Mouse (Mus musculus): ENCODE data around the gene Btn1a1.

The Btn1a1 gene

DNA sequence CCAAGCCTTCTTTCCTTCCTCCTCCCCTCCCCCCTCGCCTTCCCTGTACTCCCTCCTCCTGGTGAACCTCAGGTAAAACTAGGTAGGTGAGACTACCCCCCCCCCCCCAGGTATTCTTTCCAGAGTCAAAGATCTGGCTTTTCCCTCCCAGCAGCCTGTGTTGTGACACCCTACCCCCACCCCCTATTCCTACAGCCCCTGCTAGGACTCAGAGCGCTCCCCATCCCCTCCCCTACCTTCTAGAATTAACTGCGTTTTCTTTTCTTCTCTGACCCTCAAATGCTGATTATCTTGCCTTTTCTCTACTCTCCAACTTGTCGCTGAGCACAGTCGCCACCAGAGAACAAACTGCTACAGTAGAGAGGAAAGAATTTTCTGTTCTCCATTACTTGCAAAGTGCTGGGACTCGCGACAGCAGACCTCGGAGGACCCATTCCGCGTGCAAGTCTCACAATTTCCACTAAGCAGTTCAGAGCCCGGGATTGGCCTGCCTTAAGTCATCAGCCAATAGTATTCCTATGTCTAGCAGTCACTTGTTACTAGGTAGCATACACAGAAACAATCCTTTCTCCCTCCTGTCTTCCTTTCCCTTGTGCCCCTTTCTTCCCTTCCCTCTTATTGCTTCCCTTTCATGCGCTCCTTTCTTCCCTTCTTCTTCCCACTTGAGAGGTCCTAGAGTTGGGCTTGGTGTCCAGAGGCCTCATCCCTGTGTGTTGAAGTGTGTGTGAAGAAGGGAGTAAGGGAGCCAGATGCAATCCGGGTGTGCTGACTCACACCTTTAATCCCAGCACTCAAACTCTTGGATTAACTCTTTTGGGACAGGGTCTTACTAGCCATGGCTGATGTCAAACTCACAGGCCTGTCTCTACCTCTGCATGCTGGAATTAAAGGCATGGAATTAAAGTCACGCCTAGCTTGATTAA is 23.0 kb upstream of the Btn1a1 start, which contains the start of gene Btn2a2:
TSS of gene Btn2a2 (minus strand) at position 458 of the 923 bp plus-strand sequence.
- in situ Hi-C loops (cut with MseI, MboI), result no loop called here

- in situ Hi-C loops (cut with MseI, MboI), result no loop called here
These were observed 19.6 kb upstream of the Btn1a1 start for GRCm38 (mm10) chr13:23485271-23485670.

DNA sequence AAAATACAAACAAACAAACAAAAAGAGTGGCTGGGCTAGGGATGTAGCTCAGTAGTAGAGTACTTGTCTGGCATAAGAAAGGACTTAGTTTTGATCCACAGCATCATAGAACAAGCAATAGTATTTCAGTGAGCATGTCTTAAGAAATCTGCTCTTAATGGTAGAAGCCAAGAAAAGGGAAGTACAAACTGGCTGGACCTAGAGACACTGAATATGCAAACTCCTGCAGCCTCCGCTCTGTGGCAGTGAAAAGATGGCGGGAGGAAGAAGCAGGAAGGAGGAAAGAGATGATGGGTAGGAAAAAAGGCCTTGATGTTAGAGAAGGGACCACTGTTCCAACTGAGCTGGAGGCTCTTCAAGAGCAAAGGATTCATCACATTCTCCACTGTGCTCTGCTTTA is 17.5 kb upstream of the Btn1a1 start:
- in situ Hi-C loops (cut with MseI, MboI), result no loop called here

GRCm38 (mm10) chr13:23475658-23476057 is 10.0 kb upstream of the Btn1a1 start:
- in situ Hi-C loops (cut with MseI, MboI), result no loop called here

GRCm38 (mm10) chr13:23466911-23467310 is 1.2 kb upstream of the Btn1a1 start:
- in situ Hi-C loops (cut with MseI, MboI), result no loop called here

DNA sequence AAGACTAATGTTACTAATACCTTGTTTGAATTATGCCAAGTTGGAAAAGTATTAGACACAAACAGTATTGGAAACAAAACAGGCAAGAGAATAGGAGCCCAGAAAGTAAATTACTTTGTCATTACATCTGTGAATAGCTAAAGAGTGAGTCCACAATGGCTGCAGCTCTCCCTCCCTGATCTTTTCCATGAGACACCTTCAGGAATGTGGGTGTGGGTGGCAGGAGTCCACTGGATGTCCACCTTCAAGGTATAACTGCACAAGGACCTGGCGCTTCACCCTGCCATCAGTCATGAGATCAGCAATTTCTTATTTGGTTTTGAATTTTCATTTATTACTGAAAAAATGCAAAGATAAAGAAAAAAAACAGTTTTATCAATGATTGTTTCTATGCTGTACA is 605 bp upstream of the Btn1a1 start:
- in situ Hi-C loops (cut with MseI, MboI), result no loop called here

DNA sequence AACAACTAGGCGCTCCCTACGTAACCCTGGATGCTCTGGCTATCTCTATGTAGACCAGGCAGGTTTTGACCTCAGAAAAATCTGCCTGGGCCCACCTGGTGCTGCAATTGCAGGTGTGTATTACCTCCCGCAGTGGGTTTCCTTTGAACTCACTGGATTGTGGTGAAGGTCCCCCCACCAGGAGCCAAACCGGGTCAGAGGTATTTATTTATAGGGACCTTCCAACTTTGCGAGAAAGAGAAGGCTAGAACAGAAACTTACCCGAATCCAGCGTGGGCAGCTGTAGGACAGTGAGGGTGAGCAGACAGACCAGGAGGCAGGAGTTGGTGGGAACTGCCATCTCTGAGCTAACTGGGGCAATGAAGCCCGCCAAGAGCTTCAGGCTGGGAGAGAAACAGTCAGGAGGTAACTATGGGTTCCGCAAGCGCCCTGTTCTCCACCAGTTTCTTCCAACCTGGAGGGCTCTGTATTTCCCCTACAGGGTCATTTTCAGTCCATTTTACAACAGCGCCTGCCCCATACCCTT is 797 bp downstream of the Btn1a1 start:
- in situ Hi-C loops (cut with MseI, MboI), result no loop called here

DNA sequence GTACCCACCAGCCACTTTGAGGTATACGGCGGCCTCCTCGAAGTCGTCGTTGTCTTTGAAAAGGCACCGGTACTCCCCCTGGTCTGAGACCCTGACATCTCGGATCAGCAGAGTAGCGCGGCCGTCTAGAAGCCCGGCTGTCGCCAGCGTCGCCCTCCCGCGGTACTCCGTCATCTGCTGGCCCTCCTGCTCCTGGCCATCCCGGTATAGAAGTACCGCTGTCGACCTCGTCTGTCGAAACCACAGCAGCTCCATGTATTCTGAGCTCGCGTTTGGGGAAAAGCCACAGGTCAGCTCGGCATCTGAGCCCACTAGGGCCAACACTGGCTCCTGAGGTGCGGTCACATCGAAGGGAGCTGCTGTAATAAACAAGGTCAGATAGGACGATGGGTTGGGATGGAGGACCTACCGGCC is 1.5 kb downstream of the Btn1a1 start:
- in situ Hi-C loops (cut with MseI, MboI), result no loop called here

DNA sequence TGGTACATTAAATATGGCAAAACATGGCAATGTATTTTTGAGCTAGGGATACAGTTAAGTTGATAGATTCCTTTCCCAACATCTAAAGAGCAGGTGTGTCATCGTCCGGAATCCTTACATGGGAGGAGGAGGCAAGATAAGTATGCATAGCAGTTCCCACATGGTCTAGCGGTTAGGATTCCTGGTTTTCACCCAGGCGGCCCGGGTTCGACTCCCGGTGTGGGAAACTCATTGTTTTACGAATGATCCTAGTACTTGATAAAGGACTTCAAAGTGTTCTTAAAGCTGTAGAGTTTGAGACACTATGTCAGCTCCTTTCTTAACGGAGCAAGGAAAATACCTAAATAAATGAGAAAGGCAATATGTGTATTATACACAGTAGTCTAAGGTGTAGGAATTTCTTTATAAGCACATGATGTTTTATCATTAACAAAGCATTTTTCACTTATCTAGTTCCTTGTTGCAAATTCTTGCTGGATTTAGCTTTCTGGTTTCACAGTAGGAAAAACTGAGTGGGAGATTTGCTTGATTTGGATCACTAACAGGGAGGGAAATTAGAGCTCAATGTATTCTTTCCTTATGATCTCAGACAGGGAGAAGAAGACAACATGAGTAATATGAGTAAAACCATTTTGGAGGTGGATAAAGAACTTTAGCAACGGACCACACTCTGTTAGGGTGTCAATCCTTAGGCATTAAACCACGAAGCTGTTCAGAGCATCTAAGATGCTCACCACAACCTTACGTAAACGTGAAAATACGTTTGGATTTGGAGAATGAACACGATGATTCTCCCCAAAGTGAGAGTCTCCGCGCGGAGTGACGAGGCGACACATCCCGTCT is 2.1 kb downstream of the Btn1a1 start:
- in situ Hi-C loops (cut with MseI, MboI), result no loop called here

DNA sequence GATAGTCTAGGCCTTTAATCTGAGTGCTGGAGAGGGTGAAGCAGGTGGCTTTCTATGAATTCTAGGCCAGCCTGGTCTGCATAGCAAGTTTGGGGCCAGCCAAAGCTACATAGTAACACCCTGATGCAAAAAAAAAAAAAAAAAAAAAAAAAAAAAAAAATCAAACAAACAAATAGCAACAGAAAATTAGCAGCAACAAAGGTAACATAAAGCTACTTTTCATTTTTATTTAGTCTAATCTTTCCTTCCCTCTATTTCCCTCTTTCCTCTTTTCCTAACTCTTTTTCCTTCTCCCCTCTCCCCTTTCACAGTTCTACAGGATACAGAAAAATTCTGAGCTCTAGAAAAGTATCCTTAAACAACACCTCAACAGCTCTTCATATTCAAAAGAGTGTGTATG is 3.0 kb downstream of the Btn1a1 start:
- in situ Hi-C loops (cut with MseI, MboI), result no loop called here

GRCm38 (mm10) chr13:23462063-23462462 is 3.6 kb downstream of the Btn1a1 start:
- in situ Hi-C loops (cut with MseI, MboI), result no loop called here

DNA sequence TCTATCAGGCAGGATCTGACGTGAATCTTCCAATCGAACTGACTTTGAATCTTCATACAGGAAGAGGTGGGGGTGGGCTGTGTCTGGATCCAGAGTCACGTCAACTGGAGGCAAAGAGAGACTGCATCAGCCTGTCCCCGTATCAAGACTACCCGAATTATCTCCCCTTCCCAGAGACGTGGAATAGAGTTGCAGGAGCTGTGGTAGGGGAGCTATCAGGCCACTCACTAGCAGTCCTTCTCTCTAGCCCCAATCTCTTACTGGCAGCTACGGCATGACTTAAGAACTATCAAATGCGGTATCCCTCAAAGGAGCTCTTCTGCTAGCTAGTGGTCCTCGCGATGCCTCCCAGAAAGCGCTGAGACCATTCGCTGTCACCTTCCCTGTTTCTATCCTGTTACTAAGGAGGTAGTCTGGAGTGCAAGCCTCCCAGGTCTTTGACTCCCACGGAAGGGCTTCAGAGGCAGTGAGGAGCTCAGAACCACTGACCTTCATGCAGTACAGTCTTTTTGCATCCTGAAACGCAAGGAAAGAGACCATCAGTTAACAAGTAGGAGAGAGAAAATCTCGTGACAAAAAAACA is 6.3 kb downstream of the Btn1a1 start:
- in situ Hi-C loops (cut with MseI, MboI), result no loop called here

GRCm38 (mm10) chr13:23453926-23454325 is 11.8 kb downstream of the Btn1a1 start:
- in situ Hi-C loops (cut with MseI, MboI), result no loop called here

GRCm38 (mm10) chr13:23453362-23453862 is 12.3 kb downstream of the Btn1a1 start:
- in situ Hi-C loops (cut with MseI, MboI), result no loop called here

DNA sequence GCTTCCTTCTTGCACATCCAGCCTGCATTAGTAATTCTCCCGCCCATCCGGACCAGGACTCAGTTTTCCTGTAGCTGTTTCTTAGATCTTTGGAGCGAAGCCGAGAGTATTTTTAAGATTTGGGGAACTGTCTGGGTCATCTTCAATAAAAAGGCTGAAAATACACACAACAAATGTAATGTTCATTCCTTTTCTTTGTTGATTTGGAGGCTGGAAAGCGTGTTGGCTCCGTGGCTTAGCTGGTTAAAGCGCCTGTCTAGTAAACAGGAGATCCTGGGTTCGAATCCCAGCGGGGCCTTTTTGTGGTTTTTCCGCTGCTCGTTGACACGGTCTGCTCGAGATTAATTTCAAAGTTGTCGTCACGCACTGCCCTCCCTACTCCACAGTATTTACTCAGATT is 15.3 kb downstream of the Btn1a1 start:
- in situ Hi-C loops (cut with MseI, MboI), result no loop called here

- in situ Hi-C loops (cut with MseI, MboI), result loop anchor here in 1 of 2 experiments (25.0 kb wide), 1 partner anchor 1512 kb away; the partner anchor contains the start of gene Zfp184
These were observed 16.2 kb downstream of the Btn1a1 start for GRCm38 (mm10) chr13:23449235-23450095.

GRCm38 (mm10) chr13:23448758-23449157 is 16.9 kb downstream of the Btn1a1 start:
- in situ Hi-C loops (cut with MseI, MboI), result loop anchor here in 1 of 2 experiments (25.0 kb wide), 1 partner anchor 1511 kb away; the partner anchor contains the start of gene Zfp184

- in situ Hi-C loops (cut with MseI, MboI), result loop anchor here in 1 of 2 experiments (25.0 kb wide), 1 partner anchor 1509 kb away; the partner anchor contains the start of gene Zfp184
These were observed 19.2 kb downstream of the Btn1a1 start for GRCm38 (mm10) chr13:23446498-23446952.

DNA sequence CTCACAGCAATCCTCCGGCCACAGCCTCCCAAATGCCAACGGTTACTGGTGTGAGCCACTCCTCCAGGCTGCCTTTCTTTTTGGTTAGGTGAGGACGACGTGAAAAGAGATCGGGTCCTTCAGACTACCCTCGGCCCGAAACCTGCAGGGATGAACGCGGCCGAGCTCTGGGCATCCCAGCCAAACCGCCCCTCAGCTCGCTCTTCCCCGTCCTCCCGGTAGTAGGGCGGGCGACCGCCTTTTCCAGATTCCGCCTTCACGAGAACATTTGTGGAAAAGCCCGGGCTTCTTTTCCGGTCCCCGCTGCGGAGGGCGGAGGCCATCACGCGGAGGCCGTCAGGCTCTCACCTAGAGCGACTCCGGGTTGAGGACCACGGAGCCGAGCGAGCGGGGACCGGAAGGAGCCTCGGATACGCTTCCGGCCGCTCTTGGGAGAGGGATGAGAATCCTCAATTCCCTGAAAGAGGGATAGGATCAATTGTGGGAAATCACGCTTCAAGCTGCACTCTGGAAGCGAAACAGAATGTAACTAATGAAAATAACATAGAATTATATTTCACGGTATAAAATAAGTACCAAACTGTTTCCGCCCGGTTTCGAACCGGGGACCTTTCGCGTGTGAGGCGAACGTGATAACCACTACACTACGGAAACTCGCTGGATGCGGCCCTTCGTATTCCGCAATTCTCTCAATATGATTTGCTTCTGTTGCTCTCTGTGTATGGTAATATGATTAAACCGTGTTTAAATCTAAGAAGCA is 20.0 kb downstream of the Btn1a1 start:
- in situ Hi-C loops (cut with MseI, MboI), result loop anchor here in 1 of 2 experiments (25.0 kb wide), 1 partner anchor 1508 kb away; the partner anchor contains the start of gene Zfp184
